Mouse (Mus musculus) lung, postnatal 0 days (tissue): Measurements from ENCODE around the gene Amdhd1.

ENCODE experiments used
- CTCF ChIP-seq: IDR thresholded peaks from 2 replicates; pipeline ENCODE4 v1.5.1; 2016; ENCODE audit warnings: antibody characterized with exemption, mild to moderate bottlenecking
- EP300 ChIP-seq: IDR thresholded peaks from 2 replicates; pipeline ENCODE4 v1.6.1; 2016; ENCODE audit warnings: antibody characterized with exemption, mild to moderate bottlenecking, control low read depth

DNA sequence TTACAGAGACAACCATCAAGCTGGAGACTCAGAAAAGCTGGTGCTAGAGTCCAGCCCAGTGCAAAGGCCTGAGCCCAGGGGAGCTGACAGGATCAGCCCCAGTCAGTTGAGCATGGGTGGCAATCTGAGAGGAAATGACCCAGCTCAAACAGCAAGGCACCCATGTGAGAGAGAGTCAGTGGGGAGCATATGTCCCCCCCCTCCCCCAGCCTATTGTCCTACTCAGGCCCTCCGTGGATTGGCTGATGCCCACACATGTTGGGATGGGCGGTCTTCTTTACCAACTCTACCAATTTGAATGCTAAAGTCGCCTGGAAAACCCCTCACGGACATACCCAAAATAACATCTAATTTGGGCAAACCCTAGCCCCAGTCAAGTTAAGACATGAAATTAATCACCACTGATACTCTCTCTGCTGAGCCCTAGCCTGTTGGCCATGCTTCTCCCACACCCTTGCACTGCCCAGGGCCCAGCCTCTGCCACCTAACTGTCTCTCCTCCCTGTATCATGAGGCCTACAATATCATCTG is 8.0 kb upstream of the Amdhd1 start:
- TF ChIP-seq EP300 (no peak), CTCF (no peak)
